Mouse (Mus musculus) thymus, adult 2 months (tissue): Measurements from ENCODE around the gene Irx4. TPM values are rescaled to one million over a fixed set of nuclear protein-coding genes. Genes with fewer than 3 reads are reported as not detected.

Experiments used
- DNase-seq: peaks from one replicate; pipeline ENCODE4 v3.0.0; 2021
- H3K27ac ChIP-seq: fragments of 200-500 bp; 2 replicates; pipeline ENCODE4 v1.5.1; 2012; ENCODE audit warnings: low read length, control low read depth; ENCODE audit not compliant: control insufficient read depth, insufficient read depth
- H3K27me3 ChIP-seq: fragments of 200-500 bp; 2 replicates; pipeline ENCODE4 v1.6.1; 2012; ENCODE audit warnings: mild to moderate bottlenecking, low read length, moderate library complexity, mixed read lengths; ENCODE audit not compliant: control insufficient read depth, insufficient read depth
- H3K36me3 ChIP-seq: fragments of 200-500 bp; 2 replicates; pipeline ENCODE4 v1.6.1; 2012; ENCODE audit warnings: mild to moderate bottlenecking, low read length, moderate library complexity; ENCODE audit not compliant: control insufficient read depth, insufficient read depth
- H3K4me1 ChIP-seq: fragments of 200-500 bp; replicated peaks from 2 replicates; pipeline ENCODE4 v1.6.1; 2012; ENCODE audit warnings: low read length; ENCODE audit not compliant: control insufficient read depth, insufficient read depth
- H3K4me3 ChIP-seq: fragments of 200-500 bp; 2 replicates; pipeline ENCODE4 v1.5.1; 2012; ENCODE audit warnings: mild to moderate bottlenecking, low read length, control low read depth, moderate library complexity; ENCODE audit not compliant: control insufficient read depth, insufficient read depth
- CTCF ChIP-seq: fragments of 200-500 bp; IDR thresholded peaks from 2 replicates; pipeline ENCODE4 v1.5.1; 2012; ENCODE audit warnings: mild to moderate bottlenecking, control low read depth, low read length, moderate library complexity, borderline replicate concordance; ENCODE audit not compliant: control insufficient read depth, poor library complexity, insufficient read depth; ENCODE audit errors: extremely low read depth
- POLR2A ChIP-seq: fragments of 200-500 bp; IDR thresholded peaks from 2 replicates; pipeline ENCODE4 v1.6.1; 2012; ENCODE audit warnings: mild to moderate bottlenecking, low read length, control low read depth, moderate library complexity; ENCODE audit not compliant: control insufficient read depth, poor library complexity, insufficient read depth; ENCODE audit errors: extremely low read depth
- WGBS: fragments of 180-500 bp; shearing (Covaris S2); methylation state at CpG from one replicate; pipeline ENCODE4 v1.1.7; 2018; 5-methylcytosine and 5-hydroxymethylcytosine counted together
- polyA plus RNA-seq: library from polyadenylated mRNA; depleted of rRNA; stranded (reverse); fragments of >200 nt; gene quantifications from 2 replicates; pipeline ENCODE4 v1.2.3, GENCODE M21; 2012

Irx4 gene
- polyA plus RNA-seq, 1 experiment = 1.5 TPM

- TF ChIP-seq CTCF = no peak
- no peak for TF ChIP-seq POLR2A
- H3K27ac ChIP-seq = no peak overlapping the region
- WGBS = 91% methylated on average over 6 of the region's 6 CpGs
- H3K27me3 ChIP-seq = no peaks in the 10 kb centered on the region; the same call in 1 of the 2 replicates
- no peaks in the 10 kb centered on the region for H3K4me1 ChIP-seq
- H3K36me3 ChIP-seq = no peaks in the 10 kb centered on the region
- H3K4me3 ChIP-seq = no peak overlapping the region
- DNase-seq = no peak
These were observed 17.1 kb downstream of the Irx4 start for GRCm38 (mm10) chr13:73277361-73277760.

GRCm38 (mm10) chr13:73277797-73278196 lies 17.5 kb downstream of the Irx4 start:
- no peaks in the 10 kb centered on the region for H3K36me3 ChIP-seq
- TF ChIP-seq POLR2A (no peak), CTCF (no peak)
- H3K4me1 ChIP-seq = no peaks in the 10 kb centered on the region
- no peaks in the 10 kb centered on the region; the same call in 1 of the 2 replicates for H3K27me3 ChIP-seq
- WGBS = 53% methylated on average over 1 of the region's 1 CpGs
- H3K4me3 ChIP-seq = no peak overlapping the region
- no peak for DNase-seq
- H3K27ac ChIP-seq = no peak overlapping the region

GRCm38 (mm10) chr13:73279196-73279595 lies 18.9 kb downstream of the Irx4 start:
- Histone ChIP-seq H3K27me3 (no peaks in the 10 kb centered on the region; the same call in 1 of the 2 replicates), H3K27ac (no peak overlapping the region), H3K36me3 (no peaks in the 10 kb centered on the region), H3K4me3 (no peak overlapping the region), H3K4me1 (no peaks in the 10 kb centered on the region)
- TF ChIP-seq POLR2A = no peak
- TF ChIP-seq CTCF = no peak
- DNase-seq = no peak
- WGBS = 63% methylated on average over 1 of the region's 1 CpGs

- no peaks in the 10 kb centered on the region for H3K4me1 ChIP-seq
- H3K27ac ChIP-seq = no peak overlapping the region
- no peak for DNase-seq
- no peaks in the 10 kb centered on the region for H3K36me3 ChIP-seq
- TF ChIP-seq CTCF = no peak
- no peak for TF ChIP-seq POLR2A
- 90% methylated on average over 2 of the region's 2 CpGs for WGBS
- H3K27me3 ChIP-seq = no peaks in the 10 kb centered on the region
- H3K4me3 ChIP-seq = no peak overlapping the region
These were observed 22.1 kb downstream of the Irx4 start for GRCm38 (mm10) chr13:73282407-73282806.

- no peak overlapping the region for H3K27ac ChIP-seq
- H3K27me3 ChIP-seq = no peaks in the 10 kb centered on the region
- 90% methylated on average over 1 of the region's 1 CpGs for WGBS
- DNase-seq = no peak
- H3K36me3 ChIP-seq = no peaks in the 10 kb centered on the region
- TF ChIP-seq POLR2A = no peak
- TF ChIP-seq CTCF = no peak
- H3K4me1 ChIP-seq = no peaks in the 10 kb centered on the region
- H3K4me3 ChIP-seq = no peak overlapping the region
These were observed 23.3 kb downstream of the Irx4 start for GRCm38 (mm10) chr13:73283534-73283933.

GRCm38 (mm10) chr13:73290206-73290605 lies 29.9 kb downstream of the Irx4 start:
- H3K27me3 ChIP-seq = no peaks in the 10 kb centered on the region
- 90% methylated on average over 6 of the region's 6 CpGs for WGBS
- no peak overlapping the region for H3K27ac ChIP-seq
- H3K4me3 ChIP-seq = no peak overlapping the region
- H3K36me3 ChIP-seq = no peaks in the 10 kb centered on the region
- H3K4me1 ChIP-seq = no peaks in the 10 kb centered on the region
- TF ChIP-seq POLR2A (no peak), CTCF (no peak)
- DNase-seq = no peak

GRCm38 (mm10) chr13:73291102-73291501 lies 30.8 kb downstream of the Irx4 start:
- 23% methylated on average over 2 of the region's 2 CpGs for WGBS
- H3K27me3 ChIP-seq = no peaks in the 10 kb centered on the region
- no peak overlapping the region for H3K27ac ChIP-seq
- DNase-seq = no peak
- H3K4me1 ChIP-seq = no peaks in the 10 kb centered on the region
- no peaks in the 10 kb centered on the region for H3K36me3 ChIP-seq
- TF ChIP-seq CTCF (no peak), POLR2A (no peak)
- no peak overlapping the region for H3K4me3 ChIP-seq
